Mouse (Mus musculus) ES-Bruce4 (cell line): ENCODE data around the gene Gstt1. TPM values are rescaled to one million over a fixed set of nuclear protein-coding genes. Genes with fewer than 3 reads are reported as not detected.
A peak's percentile ranks its signal among the peaks of the same experiment; 100 is the strongest.
"Not testable (repeated sequence)": the region's sequence is repeated elsewhere in the genome, so short reads cannot be mapped to it uniquely, and the experiment has no call there.

Experiments
- H3K27ac ChIP-seq: 2 replicates; pipeline ENCODE4 v1.5.1; 2012; ENCODE audit warnings: low read length, inconsistent platforms; ENCODE audit not compliant: insufficient read depth
- H3K27me3 ChIP-seq: 2 replicates; pipeline ENCODE4 v1.6.1; 2012; ENCODE audit warnings: mild to moderate bottlenecking, low read length, inconsistent platforms; ENCODE audit not compliant: control insufficient read depth, poor library complexity, insufficient read depth, severe bottlenecking
- H3K36me3 ChIP-seq: 2 replicates; pipeline ENCODE4 v1.6.1; 2012; ENCODE audit warnings: inconsistent platforms, mild to moderate bottlenecking, low read length, moderate library complexity; ENCODE audit not compliant: control insufficient read depth, poor library complexity, insufficient read depth, severe bottlenecking
- H3K4me1 ChIP-seq: one replicate; pipeline ENCODE4 v1.8.1; 2011; ENCODE audit warnings: low read length; ENCODE audit not compliant: control insufficient read depth, insufficient read depth
- H3K4me3 ChIP-seq: 2 replicates; pipeline ENCODE4 v1.5.1; 2011; ENCODE audit warnings: low read depth, mild to moderate bottlenecking, low read length
- H3K9ac ChIP-seq: 2 replicates; pipeline ENCODE4 v1.6.1; 2012; ENCODE audit warnings: low read depth, mild to moderate bottlenecking, inconsistent platforms; ENCODE audit not compliant: poor library complexity, severe bottlenecking
- H3K9me3 ChIP-seq: replicated peaks from 2 replicates; pipeline ENCODE4 v1.6.1; 2012; ENCODE audit warnings: mild to moderate bottlenecking, low read length, inconsistent platforms; ENCODE audit not compliant: control insufficient read depth, poor library complexity, insufficient read depth, severe bottlenecking
- CTCF ChIP-seq: IDR thresholded peaks from one replicate; pipeline ENCODE4 v1.8.1; 2011; ENCODE audit warnings: low read depth, low read length
- EP300 ChIP-seq: IDR thresholded peaks from 2 replicates; pipeline ENCODE4 v1.6.1; 2011; ENCODE audit warnings: low read depth, low read length; ENCODE audit not compliant: insufficient read depth
- POLR2A ChIP-seq: IDR thresholded peaks from one replicate; pipeline ENCODE4 v1.8.1; 2011; ENCODE audit warnings: low read length; ENCODE audit not compliant: insufficient read depth
- polyA plus RNA-seq: library from polyadenylated mRNA; stranded (reverse); fragments of >200 nt; gene quantifications from 2 replicates; pipeline ENCODE4 v1.2.4, GENCODE M21; 2011; ENCODE audit warnings: low read depth; ENCODE audit not compliant: missing spikeins, insufficient read depth, insufficient read length

The Gstt1 gene
- 8.9 and 9.5 TPM in 2 replicates for polyA plus RNA-seq

GRCm38 (mm10) chr10:75798176-75798696, at the start of gene Gstt1:
Gene Gstt1, minus strand, starts transcription at chr10:75798584.
- no peak for TF ChIP-seq POLR2A
- TF ChIP-seq CTCF, result no peak
- TF ChIP-seq EP300, result no peak
- peak within 1 kb of the TSS; percentile 77 for H3K4me3 ChIP-seq
- H3K27me3 ChIP-seq, result no peaks in the 10 kb centered on the region
- H3K4me1 ChIP-seq, result no peaks in the 10 kb centered on the region
- peak within 1 kb of the TSS; percentile 30 for H3K9ac ChIP-seq
- no peaks in the 10 kb centered on the region for H3K9me3 ChIP-seq
- no peaks in the 10 kb centered on the region for H3K36me3 ChIP-seq
- H3K27ac ChIP-seq, result no peak within 1 kb of the TSS

DNA sequence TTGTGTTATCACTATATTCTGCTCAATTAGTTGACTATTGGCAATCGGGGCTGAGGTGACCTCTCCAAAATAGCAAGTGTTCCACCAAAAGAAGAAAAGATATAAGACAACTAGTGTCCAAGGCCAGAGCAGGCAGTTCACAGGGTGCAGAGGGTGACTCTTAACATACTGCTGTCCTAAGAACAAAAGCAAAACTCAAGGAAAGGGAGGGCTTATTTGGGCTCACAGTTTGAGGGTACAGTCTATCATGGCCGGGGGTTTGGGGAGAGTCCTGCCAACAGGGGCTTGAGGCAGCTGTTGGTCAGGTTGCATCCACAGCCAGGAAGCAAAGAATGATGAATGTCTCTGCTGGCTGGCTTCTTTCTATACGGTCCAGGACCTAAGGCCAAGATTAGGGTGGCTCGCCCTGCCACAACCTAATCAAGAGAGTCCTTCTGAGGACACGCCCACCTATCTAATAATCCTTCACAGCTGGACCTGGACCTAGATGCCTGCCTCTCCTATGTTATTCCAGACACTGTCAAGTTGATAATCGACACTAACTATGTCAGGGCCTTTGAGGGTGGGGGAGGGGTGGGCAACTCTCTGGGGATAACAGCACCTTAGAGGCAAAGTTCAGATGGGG, 47.0 kb upstream of the Gstt1 start:
- Histone ChIP-seq H3K4me3 (no peak overlapping the region), H3K9me3 (no peaks in the 10 kb centered on the region), H3K4me1 (peaks cover 2% of the 10 kb centered on the region), H3K9ac (no peak overlapping the region), H3K36me3 (no peaks in the 10 kb centered on the region), H3K27me3 (no peaks in the 10 kb centered on the region), H3K27ac (no peak overlapping the region)
- TF ChIP-seq EP300, result no peak
- no peak for TF ChIP-seq CTCF
- TF ChIP-seq POLR2A, result no peak

DNA sequence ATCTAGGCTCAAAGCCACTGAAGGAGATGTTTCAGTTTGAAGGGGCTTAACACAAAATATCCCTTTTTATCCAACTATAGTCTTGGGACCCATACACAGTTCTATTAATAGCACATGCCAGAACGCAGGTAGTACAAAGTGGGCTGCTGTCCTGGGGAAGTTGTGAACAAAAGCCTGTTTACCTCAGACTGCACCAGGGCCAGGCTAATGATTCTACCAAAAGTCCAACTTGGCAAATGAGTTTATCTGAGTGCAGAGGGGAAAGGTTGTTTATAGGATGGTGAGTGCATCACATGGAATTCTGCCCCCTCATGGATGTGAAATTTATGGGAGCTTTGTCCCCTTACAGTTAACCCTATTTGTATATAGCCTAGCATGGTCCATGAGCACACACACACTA, 46.4 kb upstream of the Gstt1 start:
- TF ChIP-seq CTCF, result no peak
- no peak for TF ChIP-seq POLR2A
- TF ChIP-seq EP300, result no peak
- H3K36me3 ChIP-seq, result no peaks in the 10 kb centered on the region
- peaks cover 2% of the 10 kb centered on the region for H3K4me1 ChIP-seq
- no peak overlapping the region for H3K27ac ChIP-seq
- H3K9ac ChIP-seq, result no peak overlapping the region
- H3K9me3 ChIP-seq, result no peaks in the 10 kb centered on the region
- H3K4me3 ChIP-seq, result no peak overlapping the region
- H3K27me3 ChIP-seq, result no peaks in the 10 kb centered on the region

DNA sequence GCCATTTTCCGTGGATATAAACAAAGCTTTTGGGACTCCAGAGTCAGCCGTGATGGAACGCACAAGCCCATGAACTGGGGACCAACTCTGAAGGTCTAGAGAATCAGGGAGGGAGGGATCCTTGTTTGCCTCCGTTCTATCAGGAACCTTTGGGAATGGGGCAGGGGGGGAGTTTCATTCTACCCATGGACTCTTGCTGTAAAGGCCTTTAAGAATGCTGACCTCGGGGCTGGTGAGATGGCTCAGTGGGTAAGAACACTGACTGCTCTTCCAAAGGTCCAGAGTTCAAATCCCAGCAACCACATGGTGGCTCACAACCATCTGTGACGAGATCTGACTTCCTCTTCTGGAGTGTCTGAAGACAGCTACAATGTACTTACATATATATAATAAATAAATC, 45.5 kb upstream of the Gstt1 start:
- H3K36me3 ChIP-seq, H3K4me1 ChIP-seq, H3K9ac ChIP-seq, H3K27ac ChIP-seq, H3K4me3 ChIP-seq, H3K9me3 ChIP-seq, H3K27me3 ChIP-seq: not testable (repeated sequence)

DNA sequence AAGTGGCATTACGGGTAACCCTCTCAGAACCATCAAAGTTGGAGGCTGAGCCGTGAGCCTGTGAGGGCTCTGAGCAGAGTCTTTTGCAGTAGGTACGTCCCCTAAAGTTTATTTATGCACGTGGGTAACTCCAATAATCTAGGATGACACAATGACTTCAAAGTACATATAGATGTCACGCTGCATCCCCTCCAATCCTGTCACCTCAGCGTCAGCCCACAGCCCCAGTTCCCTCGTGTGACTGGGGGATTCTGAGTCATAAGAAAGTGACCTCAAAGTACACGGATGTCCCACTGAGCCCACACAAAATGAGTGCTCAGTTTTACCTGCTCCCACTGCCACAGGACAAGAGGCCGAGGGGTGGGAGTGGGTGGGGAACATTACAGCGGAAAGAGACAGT, 40.7 kb upstream of the Gstt1 start:
- peaks cover 5% of the 10 kb centered on the region for H3K4me1 ChIP-seq
- H3K27ac ChIP-seq, result no peak overlapping the region
- no peaks in the 10 kb centered on the region for H3K9me3 ChIP-seq
- H3K36me3 ChIP-seq, result no peaks in the 10 kb centered on the region
- no peak overlapping the region for H3K9ac ChIP-seq
- TF ChIP-seq POLR2A (no peak), EP300 (no peak), CTCF (no peak)
- no peak overlapping the region for H3K4me3 ChIP-seq
- H3K27me3 ChIP-seq, result no peaks in the 10 kb centered on the region

GRCm38 (mm10) chr10:75837248-75837759, 38.9 kb upstream of the Gstt1 start, which contains the start of gene Gstt2:
Gene Gstt2, minus strand, starts transcription at chr10:75837424.
- peak within 1 kb of the TSS; percentile 94 for H3K27ac ChIP-seq
- peak; percentile 17 for TF ChIP-seq POLR2A
- peak; percentile 96 for TF ChIP-seq EP300
- peak; percentile 11 for TF ChIP-seq CTCF
- H3K9me3 ChIP-seq, result no peaks in the 10 kb centered on the region
- H3K36me3 ChIP-seq, result no peaks in the 10 kb centered on the region
- peak within 1 kb of the TSS; percentile 78 for H3K9ac ChIP-seq
- H3K4me3 ChIP-seq, result peak within 1 kb of the TSS; percentile 86
- H3K27me3 ChIP-seq, result no peaks in the 10 kb centered on the region
- H3K4me1 ChIP-seq, result peaks cover 5% of the 10 kb centered on the region
